Mouse (Mus musculus) adrenal gland (tissue): Measurements from ENCODE around the gene Hils1.

Source experiments
- intact Hi-C: fragments of 180-260 bp; cut with DNase I; formaldehyde crosslinking; loops from one replicate; pipeline ENCODE4 v1.15.1; 2025

Hils1 gene

GRCm38 (mm10) chr11:94945236-94945635 lies 22.2 kb upstream of the Hils1 start:
- intact Hi-C loops = no loop called here

- intact Hi-C loops = no loop called here
Observed at GRCm38 (mm10) chr11:94952169-94952568, 15.2 kb upstream of the Hils1 start.

- intact Hi-C loops = no loop called here
Observed at GRCm38 (mm10) chr11:94955103-94955502, 12.3 kb upstream of the Hils1 start.

- intact Hi-C loops = no loop called here
Observed at GRCm38 (mm10) chr11:94957693-94958064, 9.7 kb upstream of the Hils1 start.

DNA sequence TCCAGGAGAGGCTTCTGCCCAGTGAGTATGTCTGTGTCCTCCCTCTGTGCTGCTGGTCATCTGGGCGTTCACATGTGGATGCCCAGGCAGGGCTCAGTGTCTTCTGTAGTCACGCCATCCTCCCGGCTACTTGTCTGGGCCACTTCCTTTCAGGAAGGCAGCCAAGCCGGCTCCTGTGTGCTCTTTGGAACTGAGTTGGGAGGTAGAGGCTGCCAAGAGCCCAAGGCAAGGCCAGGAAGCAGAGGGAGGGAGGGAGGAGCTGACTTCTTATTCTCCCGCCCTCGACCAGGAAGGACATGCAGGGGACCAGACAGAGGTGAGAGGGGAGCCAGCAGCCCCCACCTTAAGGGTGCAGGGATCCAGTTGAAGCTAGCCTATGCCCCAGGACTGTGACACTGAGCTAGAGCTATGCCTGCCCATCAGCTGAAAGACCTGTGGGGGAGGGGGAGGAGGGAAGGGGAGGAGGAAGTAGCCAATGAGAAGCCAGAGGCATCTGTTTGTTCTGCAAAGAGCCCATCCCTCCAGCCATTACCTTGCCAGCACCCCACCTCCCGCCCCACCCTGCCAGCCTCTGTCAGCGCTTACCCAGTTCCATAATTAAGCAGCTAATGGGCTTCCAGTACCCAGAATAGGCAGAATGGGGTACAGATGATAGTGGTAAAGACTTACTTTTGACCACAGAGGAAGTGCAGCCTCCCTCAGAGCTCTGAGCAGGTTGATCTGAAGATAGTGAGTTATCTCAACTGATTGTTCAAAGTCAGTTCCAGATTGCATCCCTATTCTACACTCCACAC lies 9.1 kb upstream of the Hils1 start:
- intact Hi-C loops = no loop called here

- intact Hi-C loops = no loop called here
Observed at GRCm38 (mm10) chr11:94962534-94963101, 4.8 kb upstream of the Hils1 start.

- intact Hi-C loops = no loop called here
Observed at GRCm38 (mm10) chr11:94968187-94968586, 794 bp downstream of the Hils1 start.

DNA sequence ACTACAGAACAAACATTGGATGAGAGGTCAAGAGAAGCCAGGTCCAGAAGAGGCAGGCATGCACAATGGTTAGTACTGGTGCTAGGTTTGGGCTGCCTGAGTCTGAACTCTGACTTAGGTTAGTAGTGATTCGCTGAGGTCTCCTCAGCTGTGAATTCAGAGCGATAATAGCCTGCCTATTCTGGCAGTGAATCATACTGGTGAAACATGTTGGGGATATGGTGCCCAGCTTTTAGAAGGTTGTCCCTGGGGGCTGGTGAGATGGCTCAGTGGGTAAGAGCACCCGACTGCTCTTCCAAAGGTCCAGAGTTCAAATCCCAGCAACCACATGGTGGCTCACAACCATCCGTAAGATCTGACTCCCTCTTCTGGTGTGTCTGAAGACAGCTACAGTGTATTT lies 2.3 kb downstream of the Hils1 start:
- intact Hi-C loops = loop anchor here (1.0 kb wide), 1 partner anchor 30 kb away; no protein-coding TSS in a partner anchor

- intact Hi-C loops = loop anchor here (1.0 kb wide), 1 partner anchor 31 kb away; no protein-coding TSS in a partner anchor
Observed at GRCm38 (mm10) chr11:94970210-94970943, 3.0 kb downstream of the Hils1 start.

- intact Hi-C loops = no loop called here
Observed at GRCm38 (mm10) chr11:94971895-94972615, 4.7 kb downstream of the Hils1 start.

DNA sequence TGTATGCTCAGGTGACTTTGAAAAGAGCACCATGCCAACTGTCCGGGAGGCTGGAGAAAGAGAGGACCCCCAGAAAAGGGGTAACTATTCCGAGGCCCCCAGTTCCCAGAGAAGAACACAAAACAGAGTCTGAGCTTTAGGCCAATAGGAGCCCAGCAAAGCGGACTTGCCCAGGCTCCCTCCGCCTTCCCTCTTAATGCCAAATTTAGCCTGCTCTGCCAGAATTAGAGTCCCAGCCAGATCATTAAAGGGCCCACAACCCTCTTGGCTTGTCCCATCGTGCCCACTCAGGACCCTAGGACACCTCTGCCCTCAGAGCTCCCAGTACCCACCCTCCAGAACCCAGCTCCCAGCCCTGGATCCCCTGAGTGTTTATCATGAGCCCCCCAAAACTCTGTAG lies 5.5 kb downstream of the Hils1 start:
- intact Hi-C loops = no loop called here

DNA sequence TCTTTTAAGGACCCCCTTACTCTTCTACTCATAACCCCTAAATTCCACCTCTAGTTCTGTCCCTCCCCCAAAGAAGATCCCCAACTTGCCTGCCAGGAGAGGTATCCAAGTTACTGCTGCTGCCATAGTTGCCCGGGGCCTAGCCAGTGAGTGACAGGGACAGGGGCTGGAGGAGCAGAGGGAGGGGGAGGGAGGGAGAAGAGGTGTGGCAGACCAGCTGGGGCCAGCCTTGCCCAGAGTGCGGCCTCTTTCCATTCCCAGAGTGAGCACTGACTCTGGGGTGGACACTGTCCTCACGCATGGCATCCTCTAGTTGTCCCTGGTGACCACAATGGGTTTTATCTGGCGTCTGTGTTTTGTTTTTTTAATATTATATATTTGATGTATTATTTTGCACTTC lies 5.9 kb downstream of the Hils1 start:
- intact Hi-C loops = no loop called here

DNA sequence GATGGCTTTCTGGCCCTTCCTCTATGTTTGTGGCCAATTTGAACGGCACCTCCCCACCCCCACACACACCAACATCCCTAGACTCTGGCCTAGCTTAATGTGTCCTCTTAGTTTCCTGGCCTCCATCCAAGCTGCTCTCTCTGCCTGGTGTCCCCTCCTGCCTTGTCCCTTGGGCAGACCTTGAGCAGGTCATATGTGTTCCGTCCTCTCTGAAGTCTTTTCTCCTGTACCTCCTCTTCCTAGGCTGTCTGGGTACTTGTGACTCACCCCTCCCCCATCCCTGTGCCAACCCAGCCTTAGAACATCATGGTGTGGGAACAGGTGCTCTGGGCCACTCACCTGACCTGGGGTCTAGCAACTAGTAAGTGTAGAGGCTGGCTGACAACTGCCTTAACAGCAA lies 7.6 kb downstream of the Hils1 start:
- intact Hi-C loops = no loop called here

DNA sequence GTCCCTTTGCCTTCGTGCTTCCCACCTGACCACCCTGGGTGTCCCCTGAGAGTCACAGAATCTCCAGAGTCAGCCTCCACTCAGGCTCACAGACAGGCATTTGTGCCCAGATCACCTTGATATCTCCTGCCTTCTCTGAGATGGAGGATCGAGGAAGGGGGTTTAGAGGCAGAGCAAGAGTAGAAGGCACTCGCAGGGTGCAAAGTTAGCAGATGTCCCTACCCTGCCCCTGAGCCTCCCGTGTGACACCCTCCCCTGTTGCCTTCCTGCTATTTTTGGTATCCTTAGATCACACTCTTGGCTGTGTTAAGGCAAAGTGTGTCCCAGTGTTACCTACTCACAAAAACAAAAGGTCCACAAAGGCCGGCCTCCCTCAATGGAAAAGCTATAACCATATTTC lies 8.8 kb downstream of the Hils1 start, which contains the start of gene Sgca:
Sgca (minus strand) TSS at position 129 of the 400 bp plus-strand sequence.
- intact Hi-C loops = no loop called here

DNA sequence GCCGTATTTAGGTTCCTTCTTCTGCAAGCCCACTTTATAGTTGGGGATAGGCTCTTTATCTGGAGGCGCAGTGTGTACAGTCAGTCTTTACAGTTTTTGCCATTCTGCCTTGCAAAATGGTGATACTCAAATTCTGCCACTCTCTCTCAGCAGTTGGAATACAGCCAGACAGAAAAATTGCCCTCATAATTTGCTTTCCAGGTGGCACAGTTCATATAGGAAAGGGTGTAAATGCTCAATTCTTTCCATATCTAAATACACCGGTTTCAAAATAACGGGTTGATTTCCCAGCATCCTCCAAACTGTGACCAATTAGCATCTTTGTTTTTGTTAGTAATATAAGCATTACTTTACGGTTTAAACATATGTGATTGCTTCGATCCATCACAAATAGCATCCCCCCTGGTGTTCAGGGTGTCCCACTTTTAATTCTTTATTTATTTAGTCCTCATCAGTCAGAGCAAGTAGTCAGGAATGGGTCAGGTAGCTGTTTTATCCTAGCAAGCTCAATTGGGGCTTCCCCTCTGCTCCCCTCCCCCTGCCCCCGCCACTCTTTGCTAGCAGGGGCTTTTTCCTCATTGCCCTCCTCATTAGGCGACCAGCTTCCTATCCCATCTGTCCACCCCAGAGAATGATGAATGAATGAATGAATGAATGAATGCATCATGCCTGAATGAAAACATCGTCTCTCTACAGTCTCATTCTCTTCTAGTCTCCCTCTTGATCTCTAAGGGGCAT lies 11.0 kb downstream of the Hils1 start:
- intact Hi-C loops = loop anchor here (2.0 kb wide), 1 partner anchor 22 kb away; no protein-coding TSS in a partner anchor

- intact Hi-C loops = loop anchor here (2.0 kb wide), 1 partner anchor 22 kb away; no protein-coding TSS in a partner anchor
Observed at GRCm38 (mm10) chr11:94978947-94979346, 11.6 kb downstream of the Hils1 start.

DNA sequence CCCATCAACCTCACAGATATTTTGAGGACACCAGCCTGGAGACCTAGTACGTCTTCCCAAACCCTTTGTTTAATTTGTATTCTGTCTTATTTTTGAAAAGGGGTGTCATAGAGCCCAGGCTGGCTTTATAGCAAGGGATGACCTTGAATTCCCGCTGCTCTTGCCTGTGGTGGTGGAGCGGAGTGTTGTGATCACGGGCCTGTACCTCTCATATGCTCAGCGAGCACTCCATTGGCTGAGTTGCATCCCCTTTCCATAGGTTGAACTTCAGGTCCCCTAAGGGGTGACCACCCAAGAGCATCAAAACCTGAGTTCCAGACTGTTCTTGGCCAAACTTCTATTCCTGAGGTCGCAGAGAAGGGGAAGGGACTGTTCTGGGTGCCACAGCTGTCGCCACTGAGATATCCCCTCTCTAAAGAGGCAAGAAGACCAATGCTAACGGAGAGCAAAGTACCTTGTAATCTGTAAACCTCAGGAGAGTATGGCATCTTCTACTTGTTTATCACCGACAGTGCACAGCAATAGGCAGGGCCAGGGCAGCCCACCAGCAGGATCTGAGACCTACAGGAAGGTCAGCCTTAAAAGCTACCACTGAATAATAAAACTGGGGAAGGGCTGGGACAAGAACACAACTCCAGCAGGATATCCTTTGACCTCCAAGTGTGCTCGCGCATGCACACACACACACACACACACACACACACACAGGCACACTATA lies 12.2 kb downstream of the Hils1 start:
- intact Hi-C loops = loop anchor here (2.0 kb wide), 1 partner anchor 21 kb away; no protein-coding TSS in a partner anchor

DNA sequence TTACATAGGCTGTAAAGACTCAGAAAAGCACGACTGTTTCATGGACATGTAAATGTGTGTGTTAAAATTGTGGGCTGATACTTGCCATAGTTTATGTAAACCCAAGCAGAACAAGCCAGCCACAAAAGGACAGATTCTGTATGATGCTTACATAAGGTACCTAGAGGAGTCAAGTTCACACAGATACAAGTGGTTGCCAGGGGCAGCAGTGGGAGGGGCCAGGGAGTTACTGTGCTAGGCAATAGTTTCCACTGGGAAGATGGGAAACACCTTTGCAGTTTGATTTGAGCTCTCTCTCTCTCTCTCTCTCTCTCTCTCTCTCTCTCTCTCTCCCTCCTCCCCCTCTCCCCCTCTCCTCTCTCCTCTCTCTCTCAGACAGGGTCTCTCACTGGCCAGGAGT lies 17.7 kb downstream of the Hils1 start:
- intact Hi-C loops = no loop called here

- intact Hi-C loops = no loop called here
Observed at GRCm38 (mm10) chr11:94985822-94986221, 18.4 kb downstream of the Hils1 start.

DNA sequence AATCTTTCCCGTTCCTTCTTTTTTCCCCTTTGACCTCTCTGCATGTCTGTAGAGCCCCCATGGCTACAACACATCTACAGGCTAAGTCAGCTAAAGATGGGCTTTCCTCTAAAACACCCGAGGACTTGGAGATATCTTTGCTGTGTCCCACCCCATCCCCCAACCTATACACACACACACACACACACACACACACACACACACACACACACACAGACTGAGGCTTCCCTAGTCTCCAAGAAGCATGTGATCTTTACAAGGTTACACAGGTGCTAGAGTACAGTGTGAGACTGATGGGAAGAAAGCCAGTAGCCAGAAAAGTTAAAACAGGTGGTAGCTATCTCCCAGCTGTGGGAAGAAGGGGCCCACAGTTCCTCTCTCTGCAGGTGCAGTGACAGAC lies 19.0 kb downstream of the Hils1 start:
- intact Hi-C loops = no loop called here
